Comparison of ENCODE assay signal across 12 mouse cellular contexts in genomic region chrX:99316410-99317056, GRCm38 (mm10).
DNase-seq lines count a peak whose midpoint lies in the region; ATAC-seq and TF ChIP-seq lines count a peak whose summit lies in the region.
"Had no signal": no experiment of that assay in that cellular context is flagged by ENCODE, and none has a peak within 500 bp of the region (broad histone marks: within the 10 kb centered on the region; RNA-seq: fewer than 3 reads in every experiment).

No protein-coding gene starts in this region.

- no peaks in the 10 kb centered on the region for H3K36me3 ChIP-seq in heart, embryonic 11.5 days (ENCODE audit: control insufficient read depth, insufficient read depth, low read length)
- H3K36me3 ChIP-seq in embryonic facial prominence, embryonic 12.5 days = no peaks in the 10 kb centered on the region
- H3K36me3 ChIP-seq in kidney, embryonic 14.5 days (ENCODE audit: control insufficient read depth, insufficient read depth, low read length) = no peaks in the 10 kb centered on the region
- H3K36me3 ChIP-seq in midbrain, postnatal 0 days (ENCODE audit: insufficient read depth, low read length) = no peaks in the 10 kb centered on the region
- H3K36me3 ChIP-seq in midbrain, embryonic 15.5 days (replicated peaks) = no peaks in the 10 kb centered on the region
- H3K36me3 ChIP-seq: hindbrain, embryonic 13.5 days; limb, embryonic 12.5 days; midbrain, embryonic 10.5 days had no signal

- peak; percentile 94 for DNase-seq in heart, adult 11 months
- DNase-seq in cerebellum, adult 11 months = peak; percentile 84
- no peak for DNase-seq in midbrain, postnatal 0 days (ENCODE audit: low spot score)
- DNase-seq in spleen, postnatal 14 days (ENCODE audit: low spot score in 2 of 2) = no peak

- H3K9ac ChIP-seq in heart, embryonic 11.5 days (ENCODE audit: low read depth, low read length) = no peak overlapping the region
- H3K9ac ChIP-seq in embryonic facial prominence, embryonic 12.5 days = no peak overlapping the region
- no peak overlapping the region for H3K9ac ChIP-seq in kidney, embryonic 14.5 days (ENCODE audit: low read depth, low read length)
- H3K9ac ChIP-seq in midbrain, postnatal 0 days (replicated peaks; ENCODE audit: low read length, poor library complexity, severe bottlenecking) = no peak overlapping the region
- no peak overlapping the region for H3K9ac ChIP-seq in midbrain, embryonic 15.5 days
- H3K9ac ChIP-seq: hindbrain, embryonic 13.5 days; limb, embryonic 12.5 days had no signal

- no peak overlapping the region for H3K4me3 ChIP-seq in heart, embryonic 11.5 days (ENCODE audit: low read depth, low read length)
- H3K4me3 ChIP-seq in embryonic facial prominence, embryonic 12.5 days = no peak overlapping the region
- no peak overlapping the region for H3K4me3 ChIP-seq in kidney, embryonic 14.5 days (ENCODE audit: low read length)
- H3K4me3 ChIP-seq in midbrain, postnatal 0 days (ENCODE audit: low read depth, low read length) = no peak overlapping the region
- no peak overlapping the region for H3K4me3 ChIP-seq in midbrain, embryonic 15.5 days
- H3K4me3 ChIP-seq: hindbrain, embryonic 13.5 days; limb, embryonic 12.5 days; midbrain, embryonic 10.5 days had no signal

- peaks cover 13% of the 10 kb centered on the region; the same call in 1 of the 2 replicates for H3K27me3 ChIP-seq in heart, embryonic 11.5 days (ENCODE audit: control insufficient read depth, insufficient read depth, low read length)
- H3K27me3 ChIP-seq in embryonic facial prominence, embryonic 12.5 days = peaks cover 25% of the 10 kb centered on the region
- H3K27me3 ChIP-seq in kidney, embryonic 14.5 days (ENCODE audit: control insufficient read depth, insufficient read depth, low read length) = no peaks in the 10 kb centered on the region; the same call in none of the 2 replicates
- 0 out of 2 replicates have a peak, but pooled peaks cover 10% of the 10 kb centered on the region for H3K27me3 ChIP-seq in midbrain, postnatal 0 days (ENCODE audit: insufficient read depth, low read length)
- peaks cover 20% of the 10 kb centered on the region for H3K27me3 ChIP-seq in midbrain, embryonic 15.5 days (replicated peaks)

- no peaks in the 10 kb centered on the region for H3K9me3 ChIP-seq in heart, embryonic 11.5 days (replicated peaks; ENCODE audit: control insufficient read depth, low read length)
- H3K9me3 ChIP-seq in embryonic facial prominence, embryonic 12.5 days = no peaks in the 10 kb centered on the region
- no peaks in the 10 kb centered on the region for H3K9me3 ChIP-seq in kidney, embryonic 14.5 days (ENCODE audit: control insufficient read depth, low read length)
- H3K9me3 ChIP-seq in midbrain, postnatal 0 days (ENCODE audit: low read length) = no peaks in the 10 kb centered on the region
- H3K9me3 ChIP-seq in midbrain, embryonic 15.5 days = no peaks in the 10 kb centered on the region
- H3K9me3 ChIP-seq: hindbrain, embryonic 13.5 days; limb, embryonic 12.5 days; midbrain, embryonic 10.5 days had no signal

- no peak for TF ChIP-seq CTCF in midbrain, postnatal 0 days (IDR thresholded peaks at IDR 0.05)

- no peak overlapping the region for H3K27ac ChIP-seq in heart, embryonic 11.5 days (ENCODE audit: low read depth, low read length)
- no peak overlapping the region for H3K27ac ChIP-seq in embryonic facial prominence, embryonic 12.5 days
- H3K27ac ChIP-seq in kidney, embryonic 14.5 days (ENCODE audit: low read depth, low read length) = peak overlapping the region; percentile 65
- no peak overlapping the region for H3K27ac ChIP-seq in midbrain, postnatal 0 days (ENCODE audit: low read depth, low read length)
- no peak overlapping the region for H3K27ac ChIP-seq in midbrain, embryonic 15.5 days
- H3K27ac ChIP-seq: hindbrain, embryonic 13.5 days; limb, embryonic 12.5 days; midbrain, embryonic 10.5 days had no signal

- ATAC-seq in heart, embryonic 11.5 days (replicated peaks; ENCODE audit: insufficient number of reproducible peaks, low FRiP score, low TSS enrichment) = no peak
- ATAC-seq in embryonic facial prominence, embryonic 12.5 days (ENCODE audit: insufficient number of reproducible peaks, insufficient read depth, low FRiP score, low TSS enrichment) = 0 out of 2 replicates have a peak, but pooled peaks have one; percentile 41
- peak; percentile 76 for ATAC-seq in kidney, embryonic 14.5 days (ENCODE audit: low FRiP score, low TSS enrichment)
- ATAC-seq in midbrain, postnatal 0 days (ENCODE audit: low FRiP score) = no peak; the same call in 1 of the 2 replicates
- no peak for ATAC-seq in midbrain, embryonic 15.5 days (replicated peaks)
- ATAC-seq: forebrain, embryonic 16.5 days had no signal

- H3K4me2 ChIP-seq in heart, embryonic 11.5 days = no peak overlapping the region
- no peak overlapping the region for H3K4me2 ChIP-seq in embryonic facial prominence, embryonic 12.5 days (replicated peaks)
- H3K4me2 ChIP-seq in kidney, embryonic 14.5 days (replicated peaks; ENCODE audit: low read depth, low read length) = no peak overlapping the region
- no peak overlapping the region for H3K4me2 ChIP-seq in midbrain, postnatal 0 days (ENCODE audit: low read depth, low read length, poor library complexity, severe bottlenecking)
- H3K4me2 ChIP-seq in midbrain, embryonic 15.5 days = no peak overlapping the region
- H3K4me2 ChIP-seq: hindbrain, embryonic 13.5 days; limb, embryonic 12.5 days had no signal

- H3K4me1 ChIP-seq in heart, embryonic 11.5 days (ENCODE audit: control insufficient read depth, insufficient read depth, low read length) = no peaks in the 10 kb centered on the region; the same call in 1 of the 2 replicates
- peaks cover 11% of the 10 kb centered on the region; the same call in 1 of the 2 replicates for H3K4me1 ChIP-seq in embryonic facial prominence, embryonic 12.5 days
- peaks cover 15% of the 10 kb centered on the region for H3K4me1 ChIP-seq in kidney, embryonic 14.5 days (ENCODE audit: control insufficient read depth, insufficient read depth, low read length)
- no peaks in the 10 kb centered on the region for H3K4me1 ChIP-seq in midbrain, postnatal 0 days (ENCODE audit: insufficient read depth, low read length)
- H3K4me1 ChIP-seq in midbrain, embryonic 15.5 days = no peaks in the 10 kb centered on the region
- H3K4me1 ChIP-seq: hindbrain, embryonic 13.5 days had no signal

- 71% methylated on average over 4 of the region's 4 CpGs for WGBS in heart, embryonic 11.5 days (ENCODE audit: insufficient replicate concordance)
- WGBS in embryonic facial prominence, embryonic 12.5 days = 57% methylated on average over 4 of the region's 4 CpGs
- WGBS in kidney, embryonic 14.5 days = 62% methylated on average over 4 of the region's 4 CpGs
- 68% methylated on average over 4 of the region's 4 CpGs for WGBS in midbrain, postnatal 0 days
- WGBS in midbrain, embryonic 15.5 days = 78% methylated on average over 4 of the region's 4 CpGs

Comparison
In these comparisons a context has a peak if more than half of its experiments do, and no peak if none do; other contexts are left out.
1. DNase-seq: peak in heart, adult 11 months (single experiment) and cerebellum, adult 11 months (single experiment); none in midbrain, postnatal 0 days (single experiment) and spleen, postnatal 14 days (0 of 2).
2. ATAC-seq: peak in embryonic facial prominence, embryonic 12.5 days (single experiment) and kidney, embryonic 14.5 days (single experiment); none in heart, embryonic 11.5 days (single experiment), midbrain, postnatal 0 days (single experiment) and midbrain, embryonic 15.5 days (single experiment).